Mouse (Mus musculus) lung, postnatal 0 days (tissue): ENCODE measurements around the gene Cdk5rap3. TPM values are rescaled to one million over a fixed set of nuclear protein-coding genes. Genes with fewer than 3 reads are reported as not detected.

ENCODE experiments used
- ATAC-seq: fragments of 200-750 bp; cut with Nextera tagmentation; 2 replicates; pipeline ENCODE4 v1.8.0; 2017; ENCODE audit warnings: moderate library complexity
- DNase-seq: peaks from one replicate; pipeline ENCODE4 v3.0.0-alpha.2; 2016; ENCODE audit warnings: low spot score
- H3K27ac ChIP-seq: fragments of 300-500 bp; sonication (generic); 2 replicates; pipeline ENCODE4 v1.5.1; 2014; ENCODE audit warnings: antibody characterized with exemption, mild to moderate bottlenecking, low read length, mixed read lengths
- H3K27me3 ChIP-seq: fragments of 300-500 bp; sonication (generic); replicated peaks from 2 replicates; pipeline ENCODE4 v1.6.1; 2014; ENCODE audit warnings: low read length, mixed read lengths; ENCODE audit not compliant: insufficient read depth
- H3K36me3 ChIP-seq: fragments of 300-500 bp; sonication (generic); 2 replicates; pipeline ENCODE4 v1.6.1; 2014; ENCODE audit warnings: low read length, mixed read lengths; ENCODE audit not compliant: insufficient read depth
- H3K4me1 ChIP-seq: fragments of 300-500 bp; sonication (generic); 2 replicates; pipeline ENCODE4 v1.6.1; 2014; ENCODE audit warnings: antibody characterized with exemption, low read depth, low read length, mixed read lengths; ENCODE audit not compliant: insufficient read depth
- H3K4me2 ChIP-seq: fragments of 300-500 bp; sonication (generic); replicated peaks from 2 replicates; pipeline ENCODE4 v1.6.1; 2014; ENCODE audit warnings: low read depth, mild to moderate bottlenecking, low read length, moderate library complexity, mixed read lengths
- H3K4me3 ChIP-seq: fragments of 300-500 bp; sonication (generic); 2 replicates; pipeline ENCODE4 v1.5.1; 2014; ENCODE audit warnings: low read depth, low read length
- H3K9ac ChIP-seq: fragments of 300-500 bp; sonication (generic); replicated peaks from 2 replicates; pipeline ENCODE4 v1.6.1; 2014; ENCODE audit warnings: low read depth, mild to moderate bottlenecking
- H3K9me3 ChIP-seq: fragments of 300-500 bp; sonication (generic); 2 replicates; pipeline ENCODE4 v1.6.1; 2016; ENCODE audit warnings: low read length, mixed read lengths
- CTCF ChIP-seq: IDR thresholded peaks from 2 replicates; pipeline ENCODE4 v1.5.1; 2016; ENCODE audit warnings: antibody characterized with exemption, mild to moderate bottlenecking
- EP300 ChIP-seq: IDR thresholded peaks from 2 replicates; pipeline ENCODE4 v1.6.1; 2016; ENCODE audit warnings: antibody characterized with exemption, mild to moderate bottlenecking, control low read depth
- WGBS: fragments of 180-500 bp; shearing (Covaris S2); extraction: QIAGEN DNeasy Blood & Tissue Kit; methylation state at CpG from one replicate; pipeline ENCODE4 v1.1.7; 2014; 5-methylcytosine and 5-hydroxymethylcytosine counted together
- polyA plus RNA-seq: library from polyadenylated mRNA; unstranded; fragments of >200 nt; fragmentation: Nextera tagmentation; extraction: Ambion mirVana; gene quantifications from 2 replicates; pipeline ENCODE4 v1.2.1, GENCODE M21; 2015

Gene Cdk5rap3
- polyA plus RNA-seq: 46.4 and 48.0 TPM in 2 replicates

GRCm38 (mm10) chr11:96916044-96916884 is at the start of gene Cdk5rap3:
TSS of gene Cdk5rap3 (minus strand) at chr11:96916496.
- H3K9ac ChIP-seq: peak within 1 kb of the TSS; percentile 44
- ATAC-seq (peak; percentile 98), DNase-seq (peak; percentile 99)
- H3K9me3 ChIP-seq: no peaks in the 10 kb centered on the region
- H3K4me1 ChIP-seq: 0 out of 2 replicates have a peak, but pooled peaks cover 8% of the 10 kb centered on the region
- H3K36me3 ChIP-seq: no peaks in the 10 kb centered on the region
- H3K27me3 ChIP-seq: no peaks in the 10 kb centered on the region
- peak within 1 kb of the TSS; percentile 69 for H3K27ac ChIP-seq
- 4% methylated on average over 54 of the region's 55 CpGs for WGBS
- H3K4me3 ChIP-seq: peak within 1 kb of the TSS; percentile 56
- peak within 1 kb of the TSS; percentile 83 for H3K4me2 ChIP-seq
- TF ChIP-seq CTCF (peak; percentile 89), EP300 (peak; percentile 69)

GRCm38 (mm10) chr11:96963580-96963979 is 47.3 kb upstream of the Cdk5rap3 start:
- 12% methylated on average over 8 of the region's 8 CpGs for WGBS
- TF ChIP-seq EP300: no peak
- peak; percentile 95 for TF ChIP-seq CTCF
- peak; percentile 93 for DNase-seq
- Histone ChIP-seq H3K9ac (no peak overlapping the region), H3K4me1 (peaks cover 17% of the 10 kb centered on the region; the same call in 1 of the 2 replicates), H3K27me3 (no peaks in the 10 kb centered on the region), H3K27ac (no peak overlapping the region), H3K4me3 (no peak overlapping the region), H3K9me3 (no peaks in the 10 kb centered on the region), H3K36me3 (peaks cover 20% of the 10 kb centered on the region; the same call in 1 of the 2 replicates), H3K4me2 (no peak overlapping the region)
- ATAC-seq: peak; percentile 82

GRCm38 (mm10) chr11:96957061-96957805 is 40.9 kb upstream of the Cdk5rap3 start:
- TF ChIP-seq EP300 (no peak), CTCF (no peak)
- 86% methylated on average over 10 of the region's 10 CpGs for WGBS
- peaks cover 54% of the 10 kb centered on the region; the same call in 1 of the 2 replicates for H3K36me3 ChIP-seq
- no peaks in the 10 kb centered on the region for H3K9me3 ChIP-seq
- no peak overlapping the region for H3K4me2 ChIP-seq
- DNase-seq (no peak), ATAC-seq (no peak)
- H3K9ac ChIP-seq: no peak overlapping the region
- no peaks in the 10 kb centered on the region for H3K4me1 ChIP-seq
- H3K27me3 ChIP-seq: no peaks in the 10 kb centered on the region
- H3K4me3 ChIP-seq: no peak overlapping the region
- no peak overlapping the region for H3K27ac ChIP-seq

GRCm38 (mm10) chr11:96956009-96956724 is 39.9 kb upstream of the Cdk5rap3 start:
- H3K9me3 ChIP-seq: no peaks in the 10 kb centered on the region
- no peak overlapping the region for H3K4me3 ChIP-seq
- peaks cover 54% of the 10 kb centered on the region; the same call in 1 of the 2 replicates for H3K36me3 ChIP-seq
- no peak overlapping the region for H3K9ac ChIP-seq
- no peak overlapping the region for H3K27ac ChIP-seq
- H3K4me1 ChIP-seq: no peaks in the 10 kb centered on the region
- H3K27me3 ChIP-seq: no peaks in the 10 kb centered on the region
- 61% methylated on average over 19 of the region's 20 CpGs for WGBS
- H3K4me2 ChIP-seq: no peak overlapping the region
- no peak for DNase-seq
- 0 out of 2 replicates have a peak, but pooled peaks have one; percentile 33 for ATAC-seq
- TF ChIP-seq EP300: no peak
- TF ChIP-seq CTCF: peak; percentile 57

- DNase-seq (no peak), ATAC-seq (no peak)
- no peak overlapping the region for H3K4me2 ChIP-seq
- peaks cover 45% of the 10 kb centered on the region; the same call in 1 of the 2 replicates for H3K36me3 ChIP-seq
- WGBS: 79% methylated on average over 4 of the region's 4 CpGs
- no peak overlapping the region for H3K9ac ChIP-seq
- H3K27me3 ChIP-seq: no peaks in the 10 kb centered on the region
- no peak overlapping the region for H3K27ac ChIP-seq
- H3K4me1 ChIP-seq: no peaks in the 10 kb centered on the region
- H3K4me3 ChIP-seq: no peak overlapping the region
- no peak for TF ChIP-seq CTCF
- no peak for TF ChIP-seq EP300
- H3K9me3 ChIP-seq: no peaks in the 10 kb centered on the region
Measured at GRCm38 (mm10) chr11:96955094-96955493, 38.8 kb upstream of the Cdk5rap3 start.
